Mouse (Mus musculus) adrenal gland (tissue): ENCODE results near the gene Ccdc103.

Experiments
- intact Hi-C: fragments of 180-260 bp; cut with DNase I; formaldehyde crosslinking; loops from one replicate; pipeline ENCODE4 v1.15.1; 2025
- long read RNA-seq, 2 experiments: library from polyadenylated mRNA; unstranded; transcript quantifications; one replicate each; pipeline ENCODE4 v2.0.0; 2020; ENCODE audit warnings: borderline replicate concordance in 1 of 2; ENCODE audit not compliant: insufficient replicate concordance in 1 of 2

The Ccdc103 gene
- long read RNA-seq, experiment 1, partial matches to known transcripts, result 0 of 1 reads
- long read RNA-seq, experiment 1, other reads (novel, unspliced or antisense), result 1 of 1 reads
- long read RNA-seq, experiment 2, partial matches to known transcripts, result 0 of 1 reads
- long read RNA-seq, experiment 2, other reads (novel, unspliced or antisense), result 1 of 1 reads

GRCm38 (mm10) chr11:102880585-102881313 is at the start of gene Ccdc103, which contains the start of gene Eftud2:
Ccdc103 (plus strand) TSS chr11:102881204.
Eftud2 (minus strand) TSS chr11:102880985.
- intact Hi-C loops, result no loop called here

- intact Hi-C loops, result no loop called here
Observed at GRCm38 (mm10) chr11:102832700-102833297, 48.2 kb upstream of the Ccdc103 start.

GRCm38 (mm10) chr11:102834219-102834618 is 46.8 kb upstream of the Ccdc103 start:
- intact Hi-C loops, result no loop called here

- intact Hi-C loops, result no loop called here
Observed at GRCm38 (mm10) chr11:102835549-102835948, 45.5 kb upstream of the Ccdc103 start, which contains the start of gene Higd1b. Higd1b (plus strand) TSS chr11:102835849.

- intact Hi-C loops, result no loop called here
Observed at GRCm38 (mm10) chr11:102836146-102836545, 44.9 kb upstream of the Ccdc103 start.

DNA sequence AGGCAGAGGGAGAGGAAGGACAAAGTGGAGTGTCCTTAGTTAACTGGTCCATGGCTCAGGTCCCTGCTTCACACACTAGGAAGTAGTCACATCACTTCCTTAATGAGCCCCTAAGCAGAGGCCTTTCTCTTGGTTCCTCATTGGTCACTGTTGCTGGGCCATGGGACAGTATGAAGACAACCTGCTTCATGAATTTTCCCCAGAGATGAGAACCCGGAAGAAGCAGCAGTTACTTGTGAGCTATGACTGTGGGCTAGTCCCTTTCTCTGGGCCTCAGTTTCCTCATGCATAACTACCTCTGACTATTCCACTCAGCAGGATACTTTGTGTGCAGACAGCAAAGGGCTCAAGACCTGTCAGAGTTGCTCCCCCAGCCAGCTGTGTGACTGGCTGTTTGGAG is 43.6 kb upstream of the Ccdc103 start:
- intact Hi-C loops, result no loop called here

GRCm38 (mm10) chr11:102838126-102838525 is 42.9 kb upstream of the Ccdc103 start:
- intact Hi-C loops, result no loop called here

DNA sequence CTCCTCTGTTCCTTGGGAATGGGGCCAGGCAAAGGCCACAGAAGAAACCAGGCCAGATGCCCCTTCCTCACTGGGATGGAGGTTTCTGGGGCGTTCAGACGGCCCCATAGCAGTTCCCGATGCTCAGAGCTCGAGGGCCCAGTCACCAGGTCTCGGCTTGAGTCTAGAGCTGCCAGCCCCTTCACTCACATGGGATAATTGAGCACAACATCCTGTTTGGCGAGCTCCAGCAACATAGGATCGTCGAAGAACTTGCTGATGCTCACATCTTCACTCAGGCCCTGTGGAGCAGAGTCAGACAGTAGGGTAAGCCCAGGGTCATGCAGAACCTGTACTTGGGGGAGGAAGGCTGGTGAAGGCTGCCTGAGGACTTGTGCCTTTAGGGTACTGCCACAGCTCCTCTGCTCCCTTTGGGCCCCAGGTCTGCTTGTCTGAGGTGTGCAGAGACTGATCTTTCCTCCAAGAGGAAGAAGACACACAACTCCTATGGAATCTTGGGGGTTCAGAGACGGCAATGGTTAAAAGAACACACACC is 42.3 kb upstream of the Ccdc103 start:
- intact Hi-C loops, result no loop called here

GRCm38 (mm10) chr11:102845926-102846325 is 35.1 kb upstream of the Ccdc103 start:
- intact Hi-C loops, result no loop called here

- intact Hi-C loops, result loop anchor here (2.0 to 5.0 kb wide), 2 partner anchors 35 to 75 kb away; partner anchors contain the start of gene Gjc1
Observed at GRCm38 (mm10) chr11:102851883-102852282, 29.1 kb upstream of the Ccdc103 start.

DNA sequence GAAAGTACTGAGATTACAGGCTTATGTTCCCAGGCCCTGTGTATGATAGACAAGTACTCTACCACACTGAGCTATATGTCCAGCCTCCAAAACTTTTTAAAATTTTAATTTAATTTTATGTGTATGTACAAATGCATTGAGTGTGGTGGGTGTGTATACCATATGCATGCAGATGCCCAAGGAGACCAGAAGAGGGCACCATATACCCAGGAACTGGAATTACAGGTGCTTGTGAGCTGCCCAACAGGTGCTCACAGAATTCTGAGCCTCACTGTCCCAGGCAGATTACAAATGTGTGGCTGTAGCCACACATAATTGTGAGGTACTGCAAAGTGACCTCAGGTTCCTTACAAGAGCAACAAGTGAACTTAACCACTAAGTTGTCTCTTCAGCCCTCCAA is 27.2 kb upstream of the Ccdc103 start:
- intact Hi-C loops, result loop anchor here (2.0 to 5.0 kb wide), 2 partner anchors 36 to 77 kb away; partner anchors contain the start of gene Gjc1

GRCm38 (mm10) chr11:102855941-102856340 is 25.1 kb upstream of the Ccdc103 start:
- intact Hi-C loops, result no loop called here

GRCm38 (mm10) chr11:102858951-102859350 is 22.1 kb upstream of the Ccdc103 start:
- intact Hi-C loops, result no loop called here

DNA sequence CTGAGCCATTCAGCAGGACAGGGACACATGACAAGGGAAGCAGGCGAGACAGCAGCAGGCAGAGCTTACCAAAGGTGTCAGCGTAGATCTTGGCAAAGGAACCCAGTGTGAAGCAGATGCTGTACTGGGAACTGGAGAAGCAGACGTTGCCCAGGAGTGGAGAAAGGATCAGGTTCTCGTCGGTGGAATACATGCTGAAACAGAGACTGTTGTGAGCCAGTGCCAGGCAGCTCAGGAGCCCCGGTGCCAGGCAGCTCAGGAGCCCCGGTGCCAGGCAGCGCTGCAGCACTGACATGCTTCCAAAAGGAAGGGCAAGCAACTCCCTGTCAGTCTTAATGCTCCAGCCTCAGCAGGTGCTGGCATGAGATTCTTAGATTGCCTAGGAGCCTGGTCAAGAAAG is 21.1 kb upstream of the Ccdc103 start:
- intact Hi-C loops, result no loop called here

DNA sequence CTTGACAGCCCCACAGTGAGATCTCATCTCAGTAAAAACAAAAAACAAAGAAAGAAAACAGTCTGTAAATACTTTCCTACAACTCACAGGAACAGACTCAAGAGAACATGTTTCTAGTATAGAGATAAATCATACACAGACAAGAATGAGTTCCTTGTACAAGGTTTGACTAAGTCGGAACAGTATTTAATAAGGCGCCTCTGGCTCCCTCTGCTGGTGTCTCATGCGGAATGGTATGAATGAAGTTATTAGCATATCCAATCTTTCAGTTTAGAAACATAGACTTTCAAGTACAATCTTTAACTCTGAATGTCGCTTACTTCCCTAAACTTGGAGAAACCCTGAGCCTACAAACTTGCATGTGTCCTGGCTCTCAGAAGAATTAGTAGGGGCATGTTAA is 16.7 kb upstream of the Ccdc103 start:
- intact Hi-C loops, result no loop called here

- intact Hi-C loops, result no loop called here
Observed at GRCm38 (mm10) chr11:102874801-102875334, 6.1 kb upstream of the Ccdc103 start.

- intact Hi-C loops, result no loop called here
Observed at GRCm38 (mm10) chr11:102879558-102879957, 1.4 kb upstream of the Ccdc103 start.

- intact Hi-C loops, result no loop called here
Observed at GRCm38 (mm10) chr11:102881314-102882198, 552 bp downstream of the Ccdc103 start.

- intact Hi-C loops, result no loop called here
Observed at GRCm38 (mm10) chr11:102884616-102885219, 3.7 kb downstream of the Ccdc103 start, which contains the start of gene Fam187a. Fam187a (plus strand) TSS chr11:102885169.

- intact Hi-C loops, result no loop called here
Observed at GRCm38 (mm10) chr11:102887433-102887832, 6.4 kb downstream of the Ccdc103 start.
